Mouse (Mus musculus): ENCODE data around the gene 4930562C15Rik. TPM values are rescaled to one million over a fixed set of nuclear protein-coding genes. Genes with fewer than 3 reads are reported as not detected.

The 4930562C15Rik gene
- polyA plus RNA-seq, 1 experiment from 2014 or later = 0.71 TPM

GRCm38 (mm10) chr16:4904878-4905277 lies 69.7 kb downstream of the 4930562C15Rik start:
- no peak overlapping the region for H3K27ac ChIP-seq
- H3K9me3 ChIP-seq (replicated peaks) = no peaks in the 10 kb centered on the region
- peaks cover 25% of the 10 kb centered on the region for H3K36me3 ChIP-seq
- no peak overlapping the region for H3K4me3 ChIP-seq
- no peaks in the 10 kb centered on the region for H3K27me3 ChIP-seq (ENCODE audit: low read depth, poor library complexity, severe bottlenecking)
- peaks cover 24% of the 10 kb centered on the region for H3K4me1 ChIP-seq
- no peak for DNase-seq (ENCODE audit: low spot score)
- WGBS = 90% methylated on average over 3 of the region's 3 CpGs

- no peaks in the 10 kb centered on the region for H3K9me3 ChIP-seq (replicated peaks)
- no peak overlapping the region for H3K4me3 ChIP-seq
- H3K36me3 ChIP-seq = peaks cover 33% of the 10 kb centered on the region
- H3K27me3 ChIP-seq (ENCODE audit: low read depth, poor library complexity, severe bottlenecking) = no peaks in the 10 kb centered on the region
- 12% methylated on average over 1 of the region's 1 CpGs for WGBS
- DNase-seq (ENCODE audit: low spot score) = no peak
- peaks cover 24% of the 10 kb centered on the region for H3K4me1 ChIP-seq
- no peak overlapping the region for H3K27ac ChIP-seq
Measured at GRCm38 (mm10) chr16:4905591-4905990, 70.4 kb downstream of the 4930562C15Rik start.

DNA sequence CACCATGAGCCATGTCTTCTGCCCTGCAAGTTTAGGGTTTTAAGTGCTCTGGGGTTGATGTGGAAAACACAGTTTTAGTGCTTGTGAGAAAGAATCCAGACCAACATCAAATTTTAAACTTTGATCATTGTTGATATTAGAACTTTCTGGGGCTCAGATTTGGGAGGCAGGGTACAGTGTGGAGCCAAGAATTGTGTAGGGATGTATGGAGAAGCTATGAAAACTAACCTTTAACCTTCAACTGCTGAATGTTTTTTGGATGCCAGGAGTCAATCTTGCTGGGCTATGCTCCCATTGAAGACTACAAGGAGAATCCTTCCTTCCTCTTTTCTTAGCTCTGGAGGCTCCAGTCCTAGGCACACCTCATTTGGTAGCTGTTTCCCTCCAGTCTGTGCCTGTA lies 71.3 kb downstream of the 4930562C15Rik start:
- peaks cover 24% of the 10 kb centered on the region for H3K4me1 ChIP-seq
- H3K4me3 ChIP-seq = no peak overlapping the region
- DNase-seq (ENCODE audit: low spot score) = no peak
- no peak overlapping the region for H3K27ac ChIP-seq
- peaks cover 42% of the 10 kb centered on the region for H3K36me3 ChIP-seq
- H3K27me3 ChIP-seq (ENCODE audit: low read depth, poor library complexity, severe bottlenecking) = no peaks in the 10 kb centered on the region
- H3K9me3 ChIP-seq (replicated peaks) = no peaks in the 10 kb centered on the region

GRCm38 (mm10) chr16:4907386-4907785 lies 72.2 kb downstream of the 4930562C15Rik start:
- Histone ChIP-seq H3K36me3 (peaks cover 50% of the 10 kb centered on the region), H3K4me3 (no peak overlapping the region), H3K27me3 (ENCODE audit: low read depth, poor library complexity, severe bottlenecking) (no peaks in the 10 kb centered on the region), H3K9me3 (replicated peaks) (no peaks in the 10 kb centered on the region), H3K4me1 (peaks cover 24% of the 10 kb centered on the region), H3K27ac (no peak overlapping the region)
- WGBS = 88% methylated on average over 2 of the region's 2 CpGs
- no peak for DNase-seq (ENCODE audit: low spot score)

- DNase-seq (ENCODE audit: low spot score) = no peak
- no peaks in the 10 kb centered on the region for H3K27me3 ChIP-seq (ENCODE audit: low read depth, poor library complexity, severe bottlenecking)
- H3K4me1 ChIP-seq = peaks cover 24% of the 10 kb centered on the region
- H3K4me3 ChIP-seq = no peak overlapping the region
- H3K36me3 ChIP-seq = peaks cover 56% of the 10 kb centered on the region
- H3K27ac ChIP-seq = no peak overlapping the region
- 59% methylated on average over 5 of the region's 5 CpGs for WGBS
- H3K9me3 ChIP-seq (replicated peaks) = no peaks in the 10 kb centered on the region
Measured at GRCm38 (mm10) chr16:4907972-4908371, 72.8 kb downstream of the 4930562C15Rik start.

DNA sequence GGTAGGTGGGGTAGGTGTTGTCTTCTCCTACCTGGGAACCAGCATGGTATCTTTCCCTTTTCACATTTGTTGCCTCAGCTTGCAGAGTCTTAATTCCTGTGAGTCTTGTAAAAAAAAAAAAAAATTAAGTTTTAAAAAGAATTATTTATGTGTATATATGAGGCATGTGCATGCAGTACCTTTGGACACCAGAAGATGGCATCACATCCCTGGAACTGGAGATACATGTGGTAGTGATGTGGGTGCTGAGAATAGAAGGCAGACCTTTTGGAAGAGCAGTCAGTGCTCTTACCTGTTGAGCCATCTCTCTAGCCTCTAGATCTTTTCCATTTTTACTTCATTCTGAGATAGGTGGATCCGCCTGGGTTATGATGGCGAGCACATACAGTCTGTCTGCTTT lies 74.5 kb downstream of the 4930562C15Rik start:
- WGBS = 97% methylated on average over 2 of the region's 2 CpGs
- peaks cover 74% of the 10 kb centered on the region for H3K36me3 ChIP-seq

GRCm38 (mm10) chr16:4910758-4911157 lies 75.5 kb downstream of the 4930562C15Rik start:
- H3K36me3 ChIP-seq = peaks cover 83% of the 10 kb centered on the region

More for the DNA sequence above, 74.5 kb downstream of the 4930562C15Rik start:
- Histone ChIP-seq H3K4me3 (no peak overlapping the region), H3K4me1 (peaks cover 24% of the 10 kb centered on the region), H3K27me3 (ENCODE audit: low read depth, poor library complexity, severe bottlenecking) (no peaks in the 10 kb centered on the region), H3K27ac (no peak overlapping the region), H3K9me3 (replicated peaks) (no peaks in the 10 kb centered on the region)
- no peak for DNase-seq (ENCODE audit: low spot score)

GRCm38 (mm10) chr16:4912074-4912648 lies 76.9 kb downstream of the 4930562C15Rik start:
- peaks cover 12% of the 10 kb centered on the region; the same call in 1 of the 2 replicates for H3K4me1 ChIP-seq
- no peaks in the 10 kb centered on the region for H3K27me3 ChIP-seq (ENCODE audit: low read depth, poor library complexity, severe bottlenecking)
- DNase-seq (ENCODE audit: low spot score) = no peak
- H3K27ac ChIP-seq = no peak overlapping the region
- no peak overlapping the region for H3K4me3 ChIP-seq
- no peaks in the 10 kb centered on the region for H3K9me3 ChIP-seq (replicated peaks)
- 78% methylated on average over 10 of the region's 10 CpGs for WGBS
- peaks cover 94% of the 10 kb centered on the region for H3K36me3 ChIP-seq

More at GRCm38 (mm10) chr16:4910758-4911157, 75.5 kb downstream of the 4930562C15Rik start:
- H3K4me3 ChIP-seq = no peak overlapping the region
- H3K4me1 ChIP-seq = peaks cover 14% of the 10 kb centered on the region
- H3K9me3 ChIP-seq (replicated peaks) = no peaks in the 10 kb centered on the region
- H3K27me3 ChIP-seq (ENCODE audit: low read depth, poor library complexity, severe bottlenecking) = no peaks in the 10 kb centered on the region
- H3K27ac ChIP-seq = no peak overlapping the region
- WGBS = 93% methylated on average over 8 of the region's 8 CpGs
- DNase-seq (ENCODE audit: low spot score) = no peak

- 76% methylated on average over 11 of the region's 11 CpGs for WGBS
- Histone ChIP-seq H3K4me1 (peaks cover 7% of the 10 kb centered on the region; the same call in 1 of the 2 replicates), H3K36me3 (peaks cover 86% of the 10 kb centered on the region), H3K27me3 (ENCODE audit: low read depth, poor library complexity, severe bottlenecking) (no peaks in the 10 kb centered on the region), H3K27ac (peak overlapping the region; percentile 10; the same call in 1 of the 2 replicates), H3K9me3 (replicated peaks) (no peaks in the 10 kb centered on the region), H3K4me3 (peak overlapping the region; percentile 6; the same call in 1 of the 2 replicates)
- DNase-seq (ENCODE audit: low spot score) = no peak
Measured at GRCm38 (mm10) chr16:4912907-4913782, 77.9 kb downstream of the 4930562C15Rik start.

DNA sequence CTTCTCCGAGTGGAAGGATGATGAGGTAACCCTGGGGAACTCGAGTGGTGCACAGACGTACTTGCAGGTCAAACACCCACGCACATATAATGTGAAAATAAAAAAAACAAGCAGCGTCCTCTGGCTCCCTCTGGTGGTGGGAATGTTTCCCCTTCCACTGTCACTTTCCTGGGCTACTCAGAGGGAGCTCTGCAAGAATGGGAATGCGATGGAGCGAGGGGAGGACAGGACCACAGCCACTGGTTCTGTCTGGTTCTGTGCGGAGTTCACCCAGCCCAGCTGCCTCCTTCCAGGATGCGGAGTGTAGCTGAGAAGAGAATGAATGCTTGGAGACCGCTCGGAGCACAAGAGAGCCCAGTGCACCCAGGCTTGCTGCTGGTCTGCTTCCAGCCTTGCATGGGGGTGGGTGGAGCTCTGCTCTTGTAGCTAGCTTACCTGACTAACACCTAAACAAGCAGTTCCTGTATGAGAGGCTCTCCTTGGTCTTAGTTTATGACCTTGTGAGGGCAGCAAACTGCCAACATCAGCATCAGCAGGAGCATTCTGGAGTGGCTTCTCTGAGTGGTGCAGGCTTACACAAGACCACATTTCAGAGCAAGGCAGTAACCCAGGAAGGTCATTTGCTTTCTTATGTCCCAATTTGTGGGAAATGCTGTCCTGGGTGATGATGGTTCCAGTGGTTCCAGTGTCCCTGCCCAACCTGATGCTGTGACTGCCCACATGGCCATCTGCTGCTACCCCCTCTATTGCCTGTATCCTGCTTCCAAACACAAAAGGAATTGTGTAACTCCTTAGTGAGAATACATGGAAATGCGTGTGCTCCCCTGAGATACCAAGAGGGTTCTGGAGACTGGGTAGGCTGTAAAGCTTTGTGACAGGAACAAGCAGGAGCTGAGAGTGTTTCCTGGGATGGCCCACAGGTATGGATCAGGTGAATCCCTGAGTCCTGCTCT lies 78.8 kb downstream of the 4930562C15Rik start:
- 38% methylated on average over 12 of the region's 12 CpGs for WGBS
- Histone ChIP-seq H3K9me3 (replicated peaks) (no peaks in the 10 kb centered on the region), H3K27me3 (ENCODE audit: low read depth, poor library complexity, severe bottlenecking) (no peaks in the 10 kb centered on the region), H3K4me1 (peaks cover 7% of the 10 kb centered on the region; the same call in 1 of the 2 replicates), H3K36me3 (peaks cover 84% of the 10 kb centered on the region), H3K27ac (peak overlapping the region; percentile 10; the same call in 1 of the 2 replicates), H3K4me3 (peak overlapping the region; percentile 6; the same call in 1 of the 2 replicates)
- DNase-seq (ENCODE audit: low spot score) = peak; percentile 86

DNA sequence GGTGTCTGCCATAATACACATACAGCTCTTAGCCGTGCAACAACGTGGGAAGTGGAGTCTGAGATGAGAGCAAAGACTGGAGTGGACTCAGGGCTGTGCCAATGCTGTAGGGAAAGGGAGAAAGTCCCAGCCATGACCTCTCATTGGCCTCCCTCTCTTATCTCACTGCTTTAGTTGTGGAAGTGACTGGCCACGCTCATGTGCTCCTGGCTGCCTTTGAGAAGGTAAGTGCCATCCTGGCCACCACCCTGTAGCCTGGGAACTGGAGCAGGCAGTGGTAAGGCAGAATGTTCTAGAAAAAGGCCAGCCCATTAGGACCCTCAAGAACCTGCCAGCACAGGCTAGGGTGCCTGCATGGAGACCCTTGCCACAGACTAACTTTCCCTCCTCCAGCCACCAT lies 80.7 kb downstream of the 4930562C15Rik start:
- DNase-seq (ENCODE audit: low spot score) = no peak
- Histone ChIP-seq H3K4me3 (no peak overlapping the region), H3K27me3 (ENCODE audit: low read depth, poor library complexity, severe bottlenecking) (no peaks in the 10 kb centered on the region), H3K36me3 (peaks cover 74% of the 10 kb centered on the region), H3K4me1 (peaks cover 7% of the 10 kb centered on the region; the same call in 1 of the 2 replicates), H3K27ac (no peak overlapping the region), H3K9me3 (replicated peaks) (no peaks in the 10 kb centered on the region)
- WGBS = 90% methylated on average over 3 of the region's 3 CpGs

GRCm38 (mm10) chr16:4916608-4917007 lies 81.4 kb downstream of the 4930562C15Rik start:
- Histone ChIP-seq H3K27ac (no peak overlapping the region), H3K4me1 (peaks cover 7% of the 10 kb centered on the region; the same call in 1 of the 2 replicates), H3K27me3 (ENCODE audit: low read depth, poor library complexity, severe bottlenecking) (no peaks in the 10 kb centered on the region), H3K36me3 (peaks cover 68% of the 10 kb centered on the region), H3K4me3 (no peak overlapping the region), H3K9me3 (replicated peaks) (no peaks in the 10 kb centered on the region)
- no peak for DNase-seq (ENCODE audit: low spot score)
- 84% methylated on average over 2 of the region's 2 CpGs for WGBS
